Mouse (Mus musculus) cerebellum, adult 2 months (tissue): ENCODE measurements around the gene Gm45021.

Experiments used
- CTCF ChIP-seq: fragments of 200-500 bp; IDR thresholded peaks from 2 replicates; pipeline ENCODE4 v1.5.1; 2011; ENCODE audit warnings: low read depth, mild to moderate bottlenecking, control low read depth, low read length, moderate library complexity, borderline replicate concordance; ENCODE audit not compliant: insufficient read depth
- POLR2A ChIP-seq: fragments of 200-500 bp; IDR thresholded peaks from 2 replicates; pipeline ENCODE4 v1.6.1; 2011; ENCODE audit warnings: low read length, control low read depth, borderline replicate concordance; ENCODE audit not compliant: insufficient read depth

DNA sequence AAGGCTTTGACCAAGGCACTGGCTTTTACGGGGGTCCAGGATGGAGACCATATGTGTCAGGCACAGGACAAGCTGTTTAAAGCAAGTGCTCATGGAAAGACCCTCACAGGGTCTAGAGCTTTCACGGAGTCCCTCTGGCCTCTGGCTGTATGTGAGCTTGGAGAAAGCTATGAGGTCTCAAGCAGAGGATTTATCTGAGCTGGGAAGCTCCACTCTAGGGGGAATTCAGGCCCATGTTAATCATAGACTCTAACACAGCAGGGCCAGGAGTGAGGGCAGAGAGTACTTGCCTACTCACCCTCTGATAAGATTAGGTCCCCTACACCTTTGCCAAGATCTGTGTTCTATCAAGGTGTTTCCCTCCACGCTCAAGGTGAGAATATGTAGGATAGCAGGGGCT is 46.8 kb upstream of the Gm45021 start:
- TF ChIP-seq CTCF (no peak), POLR2A (no peak)
